Mouse (Mus musculus) forebrain, embryonic 13.5 days (tissue): ENCODE data around the gene Znhit2. TPM values are rescaled to one million over a fixed set of nuclear protein-coding genes. Genes with fewer than 3 reads are reported as not detected.

Source experiments
- ATAC-seq: fragments of 200-750 bp; cut with Nextera tagmentation; 2 replicates; pipeline ENCODE4 v1.8.0; 2017
- H3K27ac ChIP-seq: fragments of 300-500 bp; sonication (generic); 2 replicates; pipeline ENCODE4 v1.5.1; 2015; ENCODE audit warnings: inconsistent platforms, mild to moderate bottlenecking, moderate library complexity
- H3K27me3 ChIP-seq: fragments of 300-500 bp; sonication (generic); 2 replicates; pipeline ENCODE4 v1.6.1; 2015; ENCODE audit warnings: mild to moderate bottlenecking, inconsistent platforms
- H3K36me3 ChIP-seq: fragments of 300-500 bp; sonication (generic); 2 replicates; pipeline ENCODE4 v1.6.1; 2015; ENCODE audit warnings: mild to moderate bottlenecking, inconsistent platforms; ENCODE audit not compliant: poor library complexity, severe bottlenecking
- H3K4me1 ChIP-seq: fragments of 300-500 bp; sonication (generic); 2 replicates; pipeline ENCODE4 v1.6.1; 2015; ENCODE audit warnings: inconsistent platforms
- H3K4me2 ChIP-seq: fragments of 300-500 bp; sonication (generic); 2 replicates; pipeline ENCODE4 v1.6.1; 2015; ENCODE audit warnings: inconsistent platforms, mild to moderate bottlenecking, moderate library complexity
- H3K4me3 ChIP-seq: fragments of 300-500 bp; sonication (generic); 2 replicates; pipeline ENCODE4 v1.5.1; 2015; ENCODE audit warnings: mild to moderate bottlenecking, inconsistent platforms
- H3K9ac ChIP-seq: fragments of 300-500 bp; sonication (generic); 2 replicates; pipeline ENCODE4 v1.6.1; 2015; ENCODE audit warnings: mild to moderate bottlenecking, inconsistent platforms
- H3K9me3 ChIP-seq: fragments of 300-500 bp; sonication (generic); replicated peaks from 2 replicates; pipeline ENCODE4 v1.6.1; 2016; ENCODE audit warnings: inconsistent platforms
- WGBS: fragments of 180-500 bp; shearing (Covaris S2); methylation state at CpG from one replicate; pipeline ENCODE4 v1.1.7; 2015; 5-methylcytosine and 5-hydroxymethylcytosine counted together
- microRNA-seq: library from miRNA; unstranded; fragments of <30 nt; microRNA quantifications from one replicate; pipeline ENCODE4, GENCODE M21; 2016
- polyA plus RNA-seq: library from polyadenylated mRNA; unstranded; fragments of >200 nt; fragmentation: Nextera tagmentation; extraction: Ambion mirVana; gene quantifications from 2 replicates; pipeline ENCODE4 v1.2.1, GENCODE M21; 2015

Znhit2 gene
- polyA plus RNA-seq, 1 experiment from 2014 or later, result 31.1 TPM

DNA sequence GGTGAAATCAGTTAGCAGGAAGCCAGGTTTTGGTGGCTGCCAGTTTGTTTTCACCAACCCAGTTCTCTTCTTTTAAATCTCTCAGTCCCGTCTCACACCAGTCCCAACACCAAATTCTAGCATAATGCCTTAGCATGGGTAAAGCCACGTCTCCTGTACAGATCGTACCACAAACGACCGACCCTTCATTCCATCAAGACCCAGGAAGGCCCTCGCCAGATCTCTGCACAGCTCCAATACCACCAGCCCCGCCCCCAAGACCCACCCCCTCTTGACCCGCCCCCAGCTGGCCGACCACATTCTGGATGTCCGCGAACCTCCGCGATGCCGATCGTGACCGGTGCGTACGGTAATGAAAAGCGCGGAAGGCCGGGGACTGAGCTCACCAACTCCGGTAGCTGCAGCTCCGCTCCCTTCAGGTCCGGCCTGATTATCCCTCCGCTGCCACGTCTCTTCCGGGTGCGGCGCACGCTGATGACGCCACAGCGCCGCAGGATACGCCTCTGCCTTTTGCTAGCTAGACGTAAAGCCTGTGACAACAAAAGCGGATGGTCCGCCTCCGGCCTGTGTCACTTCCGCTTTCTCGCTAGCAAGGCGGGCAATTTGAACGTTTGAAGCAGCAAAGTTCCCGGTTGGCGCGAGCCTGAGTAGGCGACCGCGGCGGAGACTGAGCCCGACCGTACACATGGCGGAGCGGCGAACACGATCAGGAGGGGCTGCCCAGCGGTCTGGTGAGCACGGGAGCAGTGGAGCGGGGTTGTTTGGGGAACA lies 23.7 kb downstream of the Znhit2 start, which contains the start of the genes Zfpl1 and Cdca5:
TSS of gene Zfpl1 (minus strand) at position 479 of the 771 bp plus-strand sequence.
TSS of gene Cdca5 (plus strand) at position 506 of the 771 bp plus-strand sequence.
- Histone ChIP-seq H3K4me1 (peaks cover 28% of the 10 kb centered on the region), H3K27ac (peak within 1 kb of the TSS; percentile 57; the same call in 1 of the 2 replicates), H3K4me3 (peak within 1 kb of the TSS; percentile 66), H3K36me3 (peaks cover 49% of the 10 kb centered on the region), H3K4me2 (peak within 1 kb of the TSS; percentile 90), H3K9ac (peak within 1 kb of the TSS; percentile 74), H3K9me3 (no peaks in the 10 kb centered on the region), H3K27me3 (no peaks in the 10 kb centered on the region)
- peak; percentile 94 for ATAC-seq
- under 1% methylated on average over 58 of the region's 58 CpGs for WGBS

GRCm38 (mm10) chr19:6085417-6085879 lies 24.5 kb downstream of the Znhit2 start:
- peak overlapping the region; percentile 57; the same call in 1 of the 2 replicates for H3K27ac ChIP-seq
- peak overlapping the region; percentile 66 for H3K4me3 ChIP-seq
- peaks cover 28% of the 10 kb centered on the region for H3K4me1 ChIP-seq
- H3K9ac ChIP-seq, result peak overlapping the region; percentile 63
- under 1% methylated on average over 17 of the region's 17 CpGs for WGBS
- peak overlapping the region; percentile 90 for H3K4me2 ChIP-seq
- H3K27me3 ChIP-seq, result no peaks in the 10 kb centered on the region
- peak; percentile 74 for ATAC-seq
- H3K9me3 ChIP-seq, result no peaks in the 10 kb centered on the region
- H3K36me3 ChIP-seq, result peaks cover 49% of the 10 kb centered on the region

GRCm38 (mm10) chr19:6088841-6089240 lies 27.8 kb downstream of the Znhit2 start:
- Histone ChIP-seq H3K9me3 (no peaks in the 10 kb centered on the region), H3K36me3 (peaks cover 54% of the 10 kb centered on the region), H3K4me1 (peaks cover 21% of the 10 kb centered on the region), H3K4me2 (no peak overlapping the region), H3K27me3 (no peaks in the 10 kb centered on the region), H3K27ac (no peak overlapping the region), H3K4me3 (no peak overlapping the region), H3K9ac (no peak overlapping the region)
- whole genome bisulfite sequencing, result 95% methylated on average over 13 of the region's 13 CpGs
- ATAC-seq, result no peak

- Histone ChIP-seq H3K4me3 (no peak within 1 kb of the TSS), H3K4me1 (no peaks in the 10 kb centered on the region), H3K36me3 (peaks cover 64% of the 10 kb centered on the region), H3K27ac (no peak within 1 kb of the TSS), H3K4me2 (no peak within 1 kb of the TSS), H3K9me3 (no peaks in the 10 kb centered on the region), H3K27me3 (no peaks in the 10 kb centered on the region), H3K9ac (no peak within 1 kb of the TSS)
- WGBS, result 93% methylated on average over 7 of the region's 7 CpGs
- ATAC-seq, result no peak
Measured at GRCm38 (mm10) chr19:6094119-6094518, 33.1 kb downstream of the Znhit2 start, which contains the start of gene AC131692.1. Gene AC131692.1 (plus strand): TSS chr19:6094419.

DNA sequence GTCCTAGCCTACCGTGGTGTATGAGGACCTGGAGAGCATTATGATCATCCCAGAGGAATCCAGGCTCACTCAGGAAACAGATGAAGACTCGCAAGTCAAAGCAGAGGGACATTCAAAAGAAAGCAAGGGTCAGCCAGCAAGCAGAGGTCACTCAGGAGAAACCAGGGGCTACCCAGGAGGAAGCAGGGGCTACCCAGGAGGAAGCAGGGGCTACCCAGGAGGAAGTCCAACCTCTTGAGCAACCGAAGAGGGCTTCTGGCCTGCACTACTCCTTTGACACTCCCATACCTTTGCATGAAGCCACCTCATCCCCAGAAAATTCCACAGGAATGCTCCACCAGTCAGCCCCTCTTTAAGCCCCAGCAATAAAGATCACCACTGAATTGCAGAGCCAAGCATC lies 36.9 kb downstream of the Znhit2 start:
- no peak overlapping the region for H3K27ac ChIP-seq
- no peak overlapping the region for H3K4me2 ChIP-seq
- WGBS, result 94% methylated on average over 3 of the region's 3 CpGs
- no peak overlapping the region for H3K4me3 ChIP-seq
- no peaks in the 10 kb centered on the region for H3K27me3 ChIP-seq
- ATAC-seq, result no peak
- H3K4me1 ChIP-seq, result no peaks in the 10 kb centered on the region
- no peaks in the 10 kb centered on the region for H3K9me3 ChIP-seq
- peaks cover 32% of the 10 kb centered on the region for H3K36me3 ChIP-seq
- no peak overlapping the region for H3K9ac ChIP-seq

DNA sequence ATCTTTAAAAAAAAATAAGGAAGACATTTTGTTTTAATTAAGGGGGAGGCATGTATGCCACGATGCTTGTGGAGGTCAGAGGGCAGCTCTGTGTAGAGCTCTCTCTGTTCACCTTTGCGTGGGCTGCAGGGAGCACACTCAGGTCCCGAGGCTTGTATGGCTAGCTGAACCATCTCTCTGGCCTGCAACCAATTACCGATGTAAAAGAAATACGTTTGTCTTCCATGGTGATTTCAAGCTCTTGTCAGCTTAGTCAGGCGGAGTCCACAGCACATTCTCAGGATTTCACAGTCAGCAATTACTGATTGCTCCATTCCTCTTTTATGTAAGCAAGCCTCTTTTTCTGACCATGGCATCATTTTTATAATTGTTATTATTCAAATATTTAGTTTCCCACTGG lies 40.2 kb downstream of the Znhit2 start:
- no peaks in the 10 kb centered on the region for H3K27me3 ChIP-seq
- ATAC-seq, result no peak
- 85% methylated on average over 6 of the region's 6 CpGs for whole genome bisulfite sequencing

GRCm38 (mm10) chr19:6102169-6102853 lies 41.3 kb downstream of the Znhit2 start:
- peaks cover 12% of the 10 kb centered on the region for H3K36me3 ChIP-seq
- H3K9me3 ChIP-seq, result no peaks in the 10 kb centered on the region
- 85% methylated on average over 6 of the region's 6 CpGs for WGBS
- no peaks in the 10 kb centered on the region for H3K27me3 ChIP-seq
- H3K4me1 ChIP-seq, result no peaks in the 10 kb centered on the region
- H3K4me3 ChIP-seq, result no peak overlapping the region
- no peak for ATAC-seq
- H3K27ac ChIP-seq, result no peak overlapping the region
- no peak overlapping the region for H3K4me2 ChIP-seq
- peak overlapping the region; percentile 21; the same call in 1 of the 2 replicates for H3K9ac ChIP-seq

More for the DNA sequence above, 40.2 kb downstream of the Znhit2 start:
- Histone ChIP-seq H3K4me3 (no peak overlapping the region), H3K36me3 (peaks cover 7% of the 10 kb centered on the region), H3K9me3 (no peaks in the 10 kb centered on the region), H3K4me2 (no peak overlapping the region), H3K27ac (no peak overlapping the region), H3K4me1 (no peaks in the 10 kb centered on the region), H3K9ac (no peak overlapping the region)

DNA sequence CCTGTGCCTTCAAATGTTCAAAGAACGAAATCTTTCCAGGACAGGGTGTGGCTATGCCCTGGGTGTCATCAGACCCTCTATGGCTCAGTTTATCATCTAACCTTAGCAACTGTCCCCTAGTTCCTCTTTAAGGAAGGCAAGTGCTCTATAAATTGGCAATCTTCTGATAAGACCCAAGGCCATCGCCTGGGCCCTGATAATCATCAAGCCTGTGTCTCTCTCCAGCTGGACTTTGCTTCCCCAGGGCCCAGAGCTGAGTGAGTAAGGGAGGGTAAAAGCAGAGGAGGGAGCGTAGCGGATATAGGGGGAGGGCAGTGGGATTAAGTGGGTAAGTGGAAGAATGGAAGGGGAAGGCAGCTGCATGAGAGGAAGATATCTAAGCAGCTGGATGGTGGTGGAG lies 43.5 kb downstream of the Znhit2 start:
- H3K27ac ChIP-seq, result no peak overlapping the region
- no peaks in the 10 kb centered on the region for H3K9me3 ChIP-seq
- ATAC-seq, result no peak
- H3K4me1 ChIP-seq, result no peaks in the 10 kb centered on the region
- H3K9ac ChIP-seq, result peak overlapping the region; percentile 13; the same call in 1 of the 2 replicates
- H3K27me3 ChIP-seq, result no peaks in the 10 kb centered on the region
- peaks cover 5% of the 10 kb centered on the region; the same call in 1 of the 2 replicates for H3K36me3 ChIP-seq
- 86% methylated on average over 4 of the region's 4 CpGs for WGBS
- no peak overlapping the region for H3K4me2 ChIP-seq
- H3K4me3 ChIP-seq, result no peak overlapping the region

- H3K4me1 ChIP-seq, result no peaks in the 10 kb centered on the region
- peak within 1 kb of the TSS; percentile 13; the same call in 1 of the 2 replicates for H3K9ac ChIP-seq
- H3K27me3 ChIP-seq, result no peaks in the 10 kb centered on the region
- no peak within 1 kb of the TSS for H3K4me2 ChIP-seq
- H3K9me3 ChIP-seq, result no peaks in the 10 kb centered on the region
- peaks cover 5% of the 10 kb centered on the region; the same call in 1 of the 2 replicates for H3K36me3 ChIP-seq
- H3K4me3 ChIP-seq, result no peak within 1 kb of the TSS
- no peak within 1 kb of the TSS for H3K27ac ChIP-seq
- no peak for ATAC-seq
- 92% methylated on average over 7 of the region's 7 CpGs for WGBS
Measured at GRCm38 (mm10) chr19:6105586-6105985, 44.6 kb downstream of the Znhit2 start, which contains the start of gene Naaladl1. Gene Naaladl1 (plus strand): TSS chr19:6105782.

Small RNA genes within 50 kb of the gene (microRNA-seq; reads per million reads assigned to microRNA genes)
- 1.1 reads per million for gene Mir6988

Other genes with a start within 250 kb of the Znhit2 start
- 21.7 and 26.2 TPM in 2 replicates for gene Frmd8, start 185.9 kb upstream of the Znhit2 start, polyA plus RNA-seq
- gene Slc25a45, start 183.4 kb upstream of the Znhit2 start, polyA plus RNA-seq, result 1.2 and 1.4 TPM in 2 replicates
- gene Tigd3, start 167.0 kb upstream of the Znhit2 start, polyA plus RNA-seq, result 13.1 and 15.5 TPM in 2 replicates
- 147 and 169 TPM in 2 replicates for gene Dpf2, start 148.2 kb upstream of the Znhit2 start, polyA plus RNA-seq
- gene Cdc42ep2, start 136.4 kb upstream of the Znhit2 start, polyA plus RNA-seq, result 4.2 and 4.6 TPM in 2 replicates
- gene Pola2, start 97.0 kb upstream of the Znhit2 start, polyA plus RNA-seq, result 52.6 and 55.9 TPM in 2 replicates
- gene Slc22a20, start 75.0 kb upstream of the Znhit2 start, polyA plus RNA-seq, result not detected in 2 replicates
- 1.0 and 1.1 TPM in 2 replicates for gene Capn1, start 45.3 kb upstream of the Znhit2 start, polyA plus RNA-seq
- gene Syvn1, start 14.6 kb upstream of the Znhit2 start, polyA plus RNA-seq, result 23.8 and 26.0 TPM in 2 replicates
- gene Mrpl49, start 3.4 kb upstream of the Znhit2 start, polyA plus RNA-seq, result 75.6 and 80.7 TPM in 2 replicates
- gene Fau, start 3.3 kb upstream of the Znhit2 start, polyA plus RNA-seq, result 677 and 758 TPM in 2 replicates
- 28.3 and 30.3 TPM in 2 replicates for gene Tm7sf2, start 7.2 kb downstream of the Znhit2 start, polyA plus RNA-seq
- gene Vps51, start 16.0 kb downstream of the Znhit2 start, polyA plus RNA-seq, result 70.7 and 85.7 TPM in 2 replicates
- gene Tmem262, start 18.8 kb downstream of the Znhit2 start, polyA plus RNA-seq, result not detected in 2 replicates
- gene Gm28374, start 21.1 kb downstream of the Znhit2 start, polyA plus RNA-seq, result 1.9 and 3.1 TPM in 2 replicates
- 71.7 and 76.6 TPM in 2 replicates for gene Zfpl1, start 23.8 kb downstream of the Znhit2 start, polyA plus RNA-seq
- 44.6 and 45.8 TPM in 2 replicates for gene Cdca5, start 23.8 kb downstream of the Znhit2 start, polyA plus RNA-seq
- 0.36 and 0.63 TPM in 2 replicates for gene AC131692.1, start 33.2 kb downstream of the Znhit2 start, polyA plus RNA-seq
- gene Naaladl1, start 44.6 kb downstream of the Znhit2 start, polyA plus RNA-seq, result 0.43 and 0.87 TPM in 2 replicates
- gene Sac3d1, start 57.5 kb downstream of the Znhit2 start, polyA plus RNA-seq, result 45.4 and 46.4 TPM in 2 replicates
- 32.5 and 35.0 TPM in 2 replicates for gene Snx15, start 67.1 kb downstream of the Znhit2 start, polyA plus RNA-seq
- not detected in 2 replicates for gene Batf2, start 79.8 kb downstream of the Znhit2 start, polyA plus RNA-seq
- 86.1 and 87.1 TPM in 2 replicates for gene Arl2, start 80.4 kb downstream of the Znhit2 start, polyA plus RNA-seq
- not detected in 2 replicates for gene Majin, start 123.2 kb downstream of the Znhit2 start, polyA plus RNA-seq
- 0.31 TPM in 1 of 2 replicates, not detected in the other for gene Gpha2, start 165.2 kb downstream of the Znhit2 start, polyA plus RNA-seq
- gene Ppp2r5b, start 174.7 kb downstream of the Znhit2 start, polyA plus RNA-seq, result 53.7 and 58.8 TPM in 2 replicates
- gene Atg2a, start 180.5 kb downstream of the Znhit2 start, polyA plus RNA-seq, result 8.9 and 9.7 TPM in 2 replicates
- gene Ehd1, start 215.5 kb downstream of the Znhit2 start, polyA plus RNA-seq, result 74.3 and 75.6 TPM in 2 replicates
- 0.22 and 0.39 TPM in 2 replicates for gene Cdc42bpg, start 245.3 kb downstream of the Znhit2 start, polyA plus RNA-seq